Mouse (Mus musculus) G1E (cell line): ENCODE measurements at regions not wholly inside any gene's neighbourhood (a gene's known extent, or its start where the extent isn't known, plus 50 kb on each side); places are given as distances from the start of the nearest gene placed in this dataset.

Experiments used
- CTCF ChIP-seq: IDR thresholded peaks from 2 replicates; pipeline ENCODE4 v1.5.1; 2012; ENCODE audit warnings: low read depth, low read length, inconsistent platforms, mixed read lengths
- GATA1 ChIP-seq: IDR thresholded peaks from 2 replicates; pipeline ENCODE4 v1.6.1; 2012; ENCODE audit warnings: borderline replicate concordance, low read length, inconsistent platforms, mixed read lengths
- GATA2 ChIP-seq: IDR thresholded peaks from 2 replicates; pipeline ENCODE4 v1.6.1; 2012; ENCODE audit warnings: low read depth, low read length, inconsistent platforms, borderline replicate concordance
- TAL1 ChIP-seq: conservative IDR thresholded peaks from 2 replicates; pipeline ENCODE4 v1.6.1; 2012; ENCODE audit warnings: low read depth, low read length, inconsistent platforms, mixed read lengths

GRCm38 (mm10) chr12:12840661-12841384 lies 100.9 kb downstream of the Mycn start:
- TF ChIP-seq TAL1 = no peak
- TF ChIP-seq CTCF = no peak
- no peak for TF ChIP-seq GATA1
- TF ChIP-seq GATA2 = no peak
